Mouse (Mus musculus): Measurements from ENCODE around the gene Olfr259. TPM values are rescaled to one million over a fixed set of nuclear protein-coding genes. Genes with fewer than 3 reads are reported as not detected.

The Olfr259 gene
- polyA plus RNA-seq (2012; rRNA removed) (not detected in 2 replicates), polyA plus RNA-seq (2014; fragmentation: Nextera tagmentation; extraction: Ambion mirVana) (not detected in 2 replicates)

DNA sequence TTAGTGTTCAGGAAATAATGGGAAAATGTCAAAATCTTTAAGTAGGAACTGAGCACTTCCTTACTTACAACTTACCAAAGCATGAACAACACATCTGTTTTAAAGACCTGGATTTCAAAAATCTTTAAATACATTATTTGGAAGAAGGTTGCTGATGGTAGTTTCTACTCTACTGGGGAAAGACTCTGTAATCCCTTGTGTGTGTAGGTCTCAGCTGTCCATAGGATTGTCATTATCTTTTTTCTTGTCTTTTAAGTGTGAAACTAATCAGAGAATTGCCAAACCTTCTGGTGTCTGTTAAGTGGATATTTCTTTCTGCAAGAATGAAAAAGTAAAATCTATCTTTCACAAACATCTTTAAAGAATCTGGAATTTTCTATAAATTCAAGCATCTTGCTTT is at the start of gene Olfr259:
Gene Olfr259, minus strand, starts transcription at position 101 of the 400 bp plus-strand sequence.
- DNase-seq (ENCODE audit: low read depth in 3 of 3, low spot score in 3 of 3) (no peak), ATAC-seq (ENCODE audit: insufficient read depth) (no peak)
- H3K27me3 ChIP-seq (ENCODE audit: control insufficient read depth, insufficient read depth, low read length): no peaks in the 10 kb centered on the region
- TF ChIP-seq EP300 (IDR thresholded peaks at IDR 0.05; ENCODE audit: low read depth): no peak
- H3K9me3 ChIP-seq (ENCODE audit: control insufficient read depth, low read length): no peaks in the 10 kb centered on the region
- H3K4me3 ChIP-seq (ENCODE audit: insufficient read depth in 1 of 2, low read depth in 2 of 2, low read length in 2 of 2): no peak within 1 kb of the TSS
- H3K9ac ChIP-seq (replicated peaks): no peak within 1 kb of the TSS
- no peaks in the 10 kb centered on the region for H3K4me1 ChIP-seq (replicated peaks; ENCODE audit: control insufficient read depth in 2 of 2, insufficient read depth in 2 of 2, low read length in 1 of 2)
- no peak within 1 kb of the TSS for H3K27ac ChIP-seq
- no peak within 1 kb of the TSS for H3K4me2 ChIP-seq (ENCODE audit: low read depth)
- H3K36me3 ChIP-seq (replicated peaks; ENCODE audit: control insufficient read depth, insufficient read depth, low read depth): no peaks in the 10 kb centered on the region

DNA sequence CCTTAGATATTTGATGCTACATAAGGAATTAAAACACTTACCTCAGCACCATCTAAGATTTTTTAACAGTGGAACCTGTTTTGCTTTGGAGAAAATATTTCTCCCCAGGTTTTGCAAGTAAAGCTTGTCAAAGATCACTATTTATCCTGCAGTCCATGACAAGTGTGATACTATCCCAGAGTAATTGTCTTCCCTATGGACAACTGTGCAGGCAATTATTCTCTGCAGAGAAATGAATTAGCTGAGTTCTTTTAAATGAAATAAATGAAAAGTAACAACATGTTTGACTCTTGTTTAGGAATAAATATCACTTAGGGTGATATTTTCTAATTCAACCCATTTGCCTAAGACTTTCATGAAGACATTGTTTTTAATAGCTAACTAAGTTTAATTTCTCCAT is 38.2 kb upstream of the Olfr259 start, which contains the start of gene Olfr1111:
Gene Olfr1111, minus strand, starts transcription at position 101 of the 400 bp plus-strand sequence.
- ATAC-seq (ENCODE audit: insufficient read depth): no peak
- TF ChIP-seq EP300 (IDR thresholded peaks at IDR 0.05; ENCODE audit: low read depth): no peak
- TF ChIP-seq CTCF (IDR thresholded peaks at IDR 0.05; ENCODE audit: low read depth): no peak

DNA sequence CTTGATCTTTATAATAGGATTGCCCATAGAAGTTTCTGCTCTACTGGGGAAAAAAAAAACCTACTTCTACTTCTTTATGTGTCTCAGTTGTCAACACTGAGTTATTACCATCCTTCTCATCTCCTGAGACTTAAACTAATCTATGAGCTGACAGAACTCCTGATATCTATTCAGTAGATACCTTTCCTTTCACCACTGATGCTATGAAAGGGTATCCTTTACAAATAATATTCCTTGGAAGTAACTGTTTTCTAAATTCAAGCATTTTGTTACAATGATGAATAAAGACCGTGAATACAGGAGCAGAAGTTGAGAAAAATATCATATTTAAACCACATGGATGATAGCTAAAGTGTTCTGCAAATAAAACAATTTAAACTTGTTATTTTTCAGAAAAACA is 25.8 kb upstream of the Olfr259 start, which contains the start of gene Olfr1110:
Gene Olfr1110, minus strand, starts transcription at position 101 of the 400 bp plus-strand sequence.
- no peak for DNase-seq (ENCODE audit: low read depth in 3 of 3, low spot score in 3 of 3)
- Histone ChIP-seq H3K9me3 (ENCODE audit: control insufficient read depth, low read length) (no peaks in the 10 kb centered on the region), H3K27me3 (ENCODE audit: control insufficient read depth, insufficient read depth, low read length) (no peaks in the 10 kb centered on the region), H3K4me3 (ENCODE audit: insufficient read depth in 1 of 2, low read depth in 2 of 2, low read length in 2 of 2) (no peak within 1 kb of the TSS), H3K36me3 (replicated peaks; ENCODE audit: control insufficient read depth, insufficient read depth, low read depth) (no peaks in the 10 kb centered on the region), H3K4me1 (replicated peaks; ENCODE audit: control insufficient read depth in 2 of 2, insufficient read depth in 2 of 2, low read length in 1 of 2) (no peaks in the 10 kb centered on the region), H3K27ac (no peak within 1 kb of the TSS), H3K9ac (replicated peaks) (no peak within 1 kb of the TSS), H3K4me2 (ENCODE audit: low read depth) (no peak within 1 kb of the TSS)
- TF ChIP-seq CTCF (IDR thresholded peaks at IDR 0.05; ENCODE audit: low read depth) (no peak), EP300 (IDR thresholded peaks at IDR 0.05; ENCODE audit: low read depth) (no peak)
- no peak for ATAC-seq (ENCODE audit: insufficient read depth)
- 63% methylated on average over 1 of the region's 1 CpGs for WGBS (ENCODE audit: insufficient replicate concordance)

More for the DNA sequence above, 38.2 kb upstream of the Olfr259 start, which contains the start of gene Olfr1111:
- no peak within 1 kb of the TSS for H3K9ac ChIP-seq (replicated peaks)
- no peaks in the 10 kb centered on the region for H3K27me3 ChIP-seq (ENCODE audit: control insufficient read depth, insufficient read depth, low read length)
- no peaks in the 10 kb centered on the region for H3K36me3 ChIP-seq (replicated peaks; ENCODE audit: control insufficient read depth, insufficient read depth, low read depth)
- H3K4me3 ChIP-seq (ENCODE audit: insufficient read depth in 1 of 2, low read depth in 2 of 2, low read length in 2 of 2): no peak within 1 kb of the TSS
- H3K27ac ChIP-seq: no peak within 1 kb of the TSS
- H3K4me2 ChIP-seq (ENCODE audit: low read depth): no peak within 1 kb of the TSS
- H3K9me3 ChIP-seq (ENCODE audit: control insufficient read depth, low read length): no peaks in the 10 kb centered on the region
- no peaks in the 10 kb centered on the region for H3K4me1 ChIP-seq (replicated peaks; ENCODE audit: control insufficient read depth in 2 of 2, insufficient read depth in 2 of 2, low read length in 1 of 2)
- no peak for DNase-seq (ENCODE audit: low read depth in 3 of 3, low spot score in 3 of 3)

DNA sequence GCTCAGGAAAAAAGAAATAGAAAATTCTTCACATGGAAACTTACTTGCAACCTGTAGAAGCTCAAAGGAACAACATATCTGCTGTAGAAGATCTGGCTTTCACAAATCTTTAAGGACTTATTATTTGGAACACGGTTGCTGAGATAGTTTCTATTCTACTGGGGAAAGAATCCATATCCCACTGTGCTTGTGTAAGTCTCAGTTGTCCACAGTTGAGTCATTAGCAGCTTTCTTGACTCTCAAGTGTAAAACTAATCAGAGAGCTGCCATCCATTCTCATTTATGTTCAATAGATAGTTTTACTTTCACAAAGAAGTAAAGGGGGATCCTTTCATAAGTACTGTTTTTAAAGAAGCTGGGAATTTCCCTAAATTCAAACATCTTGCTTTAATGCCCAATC is 18.5 kb downstream of the Olfr259 start, which contains the start of gene Olfr1109:
Gene Olfr1109, minus strand, starts transcription at position 101 of the 400 bp plus-strand sequence.
- Histone ChIP-seq H3K4me3 (ENCODE audit: insufficient read depth in 1 of 2, low read depth in 2 of 2, low read length in 2 of 2) (no peak within 1 kb of the TSS), H3K4me1 (replicated peaks; ENCODE audit: control insufficient read depth in 2 of 2, insufficient read depth in 2 of 2, low read length in 1 of 2) (no peaks in the 10 kb centered on the region), H3K9ac (replicated peaks) (no peak within 1 kb of the TSS), H3K4me2 (ENCODE audit: low read depth) (no peak within 1 kb of the TSS), H3K27ac (no peak within 1 kb of the TSS), H3K36me3 (replicated peaks; ENCODE audit: control insufficient read depth, insufficient read depth, low read depth) (no peaks in the 10 kb centered on the region), H3K27me3 (ENCODE audit: control insufficient read depth, insufficient read depth, low read length) (no peaks in the 10 kb centered on the region), H3K9me3 (ENCODE audit: control insufficient read depth, low read length) (no peaks in the 10 kb centered on the region)
- no peak for DNase-seq (ENCODE audit: low read depth in 3 of 3, low spot score in 3 of 3)
- TF ChIP-seq CTCF (IDR thresholded peaks at IDR 0.05; ENCODE audit: low read depth) (no peak), EP300 (IDR thresholded peaks at IDR 0.05; ENCODE audit: low read depth) (no peak)
- ATAC-seq (ENCODE audit: insufficient read depth): no peak
- 46% methylated on average over 1 of the region's 1 CpGs for WGBS (ENCODE audit: insufficient replicate concordance)

DNA sequence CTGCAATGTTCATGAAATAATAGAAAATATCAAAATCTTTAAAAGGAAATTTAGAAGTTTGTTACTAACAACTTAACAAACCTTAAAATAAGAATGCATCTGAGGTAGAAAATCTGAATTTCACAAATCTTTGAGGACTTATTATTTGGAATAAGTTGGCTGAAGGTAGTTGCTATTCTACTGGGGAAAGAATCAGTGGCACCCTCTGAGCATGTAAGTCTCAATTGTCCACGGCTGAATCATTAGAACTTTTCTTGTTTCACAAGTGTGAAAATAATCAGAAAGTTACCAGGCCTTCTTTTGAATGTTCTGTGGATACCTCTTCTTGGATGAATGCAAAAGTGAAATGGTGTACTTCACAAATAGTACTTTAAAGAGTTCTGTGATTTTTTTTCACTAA is 38.6 kb downstream of the Olfr259 start, which contains the start of gene Olfr1107:
Gene Olfr1107, minus strand, starts transcription at position 101 of the 400 bp plus-strand sequence.
- Histone ChIP-seq H3K4me2 (ENCODE audit: low read depth) (no peak within 1 kb of the TSS), H3K27me3 (ENCODE audit: control insufficient read depth, insufficient read depth, low read length) (no peaks in the 10 kb centered on the region), H3K9me3 (ENCODE audit: control insufficient read depth, low read length) (no peaks in the 10 kb centered on the region), H3K9ac (replicated peaks) (no peak within 1 kb of the TSS), H3K27ac (no peak within 1 kb of the TSS), H3K4me3 (ENCODE audit: insufficient read depth in 1 of 2, low read depth in 2 of 2, low read length in 2 of 2) (no peak within 1 kb of the TSS), H3K4me1 (replicated peaks; ENCODE audit: control insufficient read depth in 2 of 2, insufficient read depth in 2 of 2, low read length in 1 of 2) (no peaks in the 10 kb centered on the region), H3K36me3 (replicated peaks; ENCODE audit: control insufficient read depth, insufficient read depth, low read depth) (no peaks in the 10 kb centered on the region)
- no peak for DNase-seq (ENCODE audit: low read depth in 3 of 3, low spot score in 3 of 3)
- TF ChIP-seq CTCF (IDR thresholded peaks at IDR 0.05; ENCODE audit: low read depth) (no peak), EP300 (IDR thresholded peaks at IDR 0.05; ENCODE audit: low read depth) (no peak)
- WGBS (ENCODE audit: insufficient replicate concordance): 42% methylated on average over 1 of the region's 1 CpGs
- ATAC-seq (ENCODE audit: insufficient read depth): no peak

Other genes starting within 250 kb of the Olfr259 start
- gene Gm13723, start 239.8 kb downstream of the Olfr259 start, polyA plus RNA-seq (2012; rRNA removed): not detected in 2 replicates
- gene Gm13723, start 239.8 kb downstream of the Olfr259 start, polyA plus RNA-seq (2014; fragmentation: Nextera tagmentation; extraction: Ambion mirVana): not detected in 2 replicates
- not detected in 2 replicates for gene Olfr1097, start 222.4 kb downstream of the Olfr259 start, polyA plus RNA-seq (2012; rRNA removed)
- not detected in 2 replicates for gene Olfr1097, start 222.4 kb downstream of the Olfr259 start, polyA plus RNA-seq (2014; fragmentation: Nextera tagmentation; extraction: Ambion mirVana)
- gene Olfr1098, start 190.0 kb downstream of the Olfr259 start, polyA plus RNA-seq (2012; rRNA removed): not detected in 2 replicates
- not detected in 2 replicates for gene Olfr1098, start 190.0 kb downstream of the Olfr259 start, polyA plus RNA-seq (2014; fragmentation: Nextera tagmentation; extraction: Ambion mirVana)
- gene Olfr1099, start 153.9 kb downstream of the Olfr259 start, polyA plus RNA-seq (2012; rRNA removed): not detected in 2 replicates
- not detected in 2 replicates for gene Olfr1099, start 153.9 kb downstream of the Olfr259 start, polyA plus RNA-seq (2014; fragmentation: Nextera tagmentation; extraction: Ambion mirVana)
- not detected in 2 replicates for gene Olfr1100, start 134.6 kb downstream of the Olfr259 start, polyA plus RNA-seq (2012; rRNA removed)
- gene Olfr1100, start 134.6 kb downstream of the Olfr259 start, polyA plus RNA-seq (2014; fragmentation: Nextera tagmentation; extraction: Ambion mirVana): not detected in 2 replicates
- gene Olfr1101, start 123.3 kb downstream of the Olfr259 start, polyA plus RNA-seq (2012; rRNA removed): not detected in 2 replicates
- gene Olfr1101, start 123.3 kb downstream of the Olfr259 start, polyA plus RNA-seq (2014; fragmentation: Nextera tagmentation; extraction: Ambion mirVana): not detected in 2 replicates
- gene Olfr1102, start 116.2 kb downstream of the Olfr259 start, polyA plus RNA-seq (2012; rRNA removed): not detected in 2 replicates
- not detected in 2 replicates for gene Olfr1102, start 116.2 kb downstream of the Olfr259 start, polyA plus RNA-seq (2014; fragmentation: Nextera tagmentation; extraction: Ambion mirVana)
- not detected in 2 replicates for gene Olfr1104, start 87.5 kb downstream of the Olfr259 start, polyA plus RNA-seq (2012; rRNA removed)
- not detected in 2 replicates for gene Olfr1104, start 87.5 kb downstream of the Olfr259 start, polyA plus RNA-seq (2014; fragmentation: Nextera tagmentation; extraction: Ambion mirVana)
- gene Olfr1105, start 78.0 kb downstream of the Olfr259 start, polyA plus RNA-seq (2012; rRNA removed): not detected in 2 replicates
- not detected in 2 replicates for gene Olfr1105, start 78.0 kb downstream of the Olfr259 start, polyA plus RNA-seq (2014; fragmentation: Nextera tagmentation; extraction: Ambion mirVana)
- gene Olfr1106, start 62.3 kb downstream of the Olfr259 start, polyA plus RNA-seq (2012; rRNA removed): not detected in 2 replicates
- gene Olfr1106, start 62.3 kb downstream of the Olfr259 start, polyA plus RNA-seq (2014; fragmentation: Nextera tagmentation; extraction: Ambion mirVana): not detected in 2 replicates
- gene Olfr1107, start 38.8 kb downstream of the Olfr259 start, polyA plus RNA-seq (2012; rRNA removed): not detected in 2 replicates
- not detected in 2 replicates for gene Olfr1107, start 38.8 kb downstream of the Olfr259 start, polyA plus RNA-seq (2014; fragmentation: Nextera tagmentation; extraction: Ambion mirVana)
- gene Olfr1109, start 18.6 kb downstream of the Olfr259 start, polyA plus RNA-seq (2012; rRNA removed): not detected in 2 replicates
- gene Olfr1109, start 18.6 kb downstream of the Olfr259 start, polyA plus RNA-seq (2014; fragmentation: Nextera tagmentation; extraction: Ambion mirVana): not detected in 2 replicates
- gene Olfr1110, start 25.7 kb upstream of the Olfr259 start, polyA plus RNA-seq (2012; rRNA removed): not detected in 2 replicates
- gene Olfr1110, start 25.7 kb upstream of the Olfr259 start, polyA plus RNA-seq (2014; fragmentation: Nextera tagmentation; extraction: Ambion mirVana): not detected in 2 replicates
- gene Olfr1111, start 38.1 kb upstream of the Olfr259 start, polyA plus RNA-seq (2012; rRNA removed): not detected in 2 replicates
- not detected in 2 replicates for gene Olfr1111, start 38.1 kb upstream of the Olfr259 start, polyA plus RNA-seq (2014; fragmentation: Nextera tagmentation; extraction: Ambion mirVana)
- gene Olfr1112, start 73.2 kb upstream of the Olfr259 start, polyA plus RNA-seq (2012; rRNA removed): not detected in 2 replicates
- gene Olfr1112, start 73.2 kb upstream of the Olfr259 start, polyA plus RNA-seq (2014; fragmentation: Nextera tagmentation; extraction: Ambion mirVana): not detected in 2 replicates
- gene Olfr1113, start 94.4 kb upstream of the Olfr259 start, polyA plus RNA-seq (2012; rRNA removed): not detected in 2 replicates
- gene Olfr1113, start 94.4 kb upstream of the Olfr259 start, polyA plus RNA-seq (2014; fragmentation: Nextera tagmentation; extraction: Ambion mirVana): not detected in 2 replicates
- gene Olfr1115, start 133.4 kb upstream of the Olfr259 start, polyA plus RNA-seq (2012; rRNA removed): not detected in 2 replicates
- gene Olfr1115, start 133.4 kb upstream of the Olfr259 start, polyA plus RNA-seq (2014; fragmentation: Nextera tagmentation; extraction: Ambion mirVana): not detected in 2 replicates
- gene Olfr1116, start 153.0 kb upstream of the Olfr259 start, polyA plus RNA-seq (2012; rRNA removed): not detected in 2 replicates
- not detected in 2 replicates for gene Olfr1116, start 153.0 kb upstream of the Olfr259 start, polyA plus RNA-seq (2014; fragmentation: Nextera tagmentation; extraction: Ambion mirVana)
- not detected in 2 replicates for gene Olfr1118, start 193.0 kb upstream of the Olfr259 start, polyA plus RNA-seq (2012; rRNA removed)
- gene Olfr1118, start 193.0 kb upstream of the Olfr259 start, polyA plus RNA-seq (2014; fragmentation: Nextera tagmentation; extraction: Ambion mirVana): not detected in 2 replicates
- gene Olfr1120, start 240.2 kb upstream of the Olfr259 start, polyA plus RNA-seq (2012; rRNA removed): not detected in 2 replicates
- gene Olfr1120, start 240.2 kb upstream of the Olfr259 start, polyA plus RNA-seq (2014; fragmentation: Nextera tagmentation; extraction: Ambion mirVana): not detected in 2 replicates

All from liver, embryonic 14.5 days (tissue).